Mouse (Mus musculus) liver, embryonic 12.5 days (tissue): Measurements from ENCODE around the gene Angel1. TPM values are rescaled to one million over a fixed set of nuclear protein-coding genes. Genes with fewer than 3 reads are reported as not detected.

Experiments
- ATAC-seq: fragments of 200-750 bp; cut with Nextera tagmentation; 2 replicates; pipeline ENCODE4 v1.8.0; 2017; ENCODE audit warnings: moderate number of reproducible peaks, mild to moderate bottlenecking, moderate library complexity
- H3K27ac ChIP-seq: fragments of 300-500 bp; sonication (generic); 2 replicates; pipeline ENCODE4 v1.5.1; 2016; ENCODE audit warnings: mild to moderate bottlenecking
- H3K27me3 ChIP-seq: fragments of 300-500 bp; sonication (generic); replicated peaks from 2 replicates; pipeline ENCODE4 v1.6.1; 2016; ENCODE audit warnings: mild to moderate bottlenecking, moderate library complexity
- H3K36me3 ChIP-seq: fragments of 300-500 bp; sonication (generic); 2 replicates; pipeline ENCODE4 v1.6.1; 2016; ENCODE audit warnings: mild to moderate bottlenecking, moderate library complexity
- H3K4me1 ChIP-seq: fragments of 300-500 bp; sonication (generic); 2 replicates; pipeline ENCODE4 v1.6.1; 2016
- H3K4me2 ChIP-seq: fragments of 300-500 bp; sonication (generic); 2 replicates; pipeline ENCODE4 v1.6.1; 2016; ENCODE audit warnings: mild to moderate bottlenecking, moderate library complexity
- H3K4me3 ChIP-seq: fragments of 300-500 bp; sonication (generic); 2 replicates; pipeline ENCODE4 v1.5.1; 2016; ENCODE audit warnings: mild to moderate bottlenecking, moderate library complexity
- H3K9ac ChIP-seq: fragments of 300-500 bp; sonication (generic); 2 replicates; pipeline ENCODE4 v1.6.1; 2016; ENCODE audit warnings: mild to moderate bottlenecking, moderate library complexity
- H3K9me3 ChIP-seq: fragments of 300-500 bp; sonication (generic); replicated peaks from 2 replicates; pipeline ENCODE4 v1.6.1; 2016; ENCODE audit warnings: mild to moderate bottlenecking, moderate library complexity
- WGBS: fragments of 180-500 bp; shearing (Covaris S2); methylation state at CpG from one replicate; pipeline ENCODE4 v1.1.7; 2016; ENCODE audit not compliant: insufficient replicate concordance; 5-methylcytosine and 5-hydroxymethylcytosine counted together
- polyA plus RNA-seq: library from polyadenylated mRNA; unstranded; fragments of >200 nt; fragmentation: Nextera tagmentation; extraction: Ambion mirVana; gene quantifications from 2 replicates; pipeline ENCODE4 v1.2.1, GENCODE M21; 2016

The Angel1 gene
- polyA plus RNA-seq, 1 experiment from 2014 or later = 2.3 TPM

DNA sequence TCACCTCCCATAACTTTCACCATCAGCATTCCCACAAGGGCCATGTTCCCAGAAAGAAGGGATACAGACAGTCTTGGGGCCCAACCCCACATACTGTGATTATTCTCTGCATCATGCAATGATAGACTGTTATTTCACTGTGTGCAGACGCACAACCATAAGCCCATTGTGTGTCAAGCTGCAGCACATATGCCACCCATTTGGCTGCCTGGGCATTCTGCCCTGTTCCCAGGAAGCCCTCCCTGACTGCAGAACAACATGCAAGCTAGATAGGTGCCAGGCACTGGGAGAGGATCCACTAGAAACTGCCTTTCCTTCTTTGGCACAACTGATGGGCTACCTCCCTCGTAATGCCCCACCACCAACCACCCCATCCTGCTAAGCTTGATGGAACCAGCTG is 57.9 kb downstream of the Angel1 start:
- Histone ChIP-seq H3K27me3 (no peaks in the 10 kb centered on the region), H3K4me1 (no peaks in the 10 kb centered on the region), H3K27ac (no peak overlapping the region), H3K36me3 (no peaks in the 10 kb centered on the region), H3K9me3 (no peaks in the 10 kb centered on the region), H3K4me2 (no peak overlapping the region), H3K4me3 (no peak overlapping the region), H3K9ac (no peak overlapping the region)
- whole genome bisulfite sequencing = 64% methylated on average over 2 of the region's 2 CpGs
- no peak for ATAC-seq

DNA sequence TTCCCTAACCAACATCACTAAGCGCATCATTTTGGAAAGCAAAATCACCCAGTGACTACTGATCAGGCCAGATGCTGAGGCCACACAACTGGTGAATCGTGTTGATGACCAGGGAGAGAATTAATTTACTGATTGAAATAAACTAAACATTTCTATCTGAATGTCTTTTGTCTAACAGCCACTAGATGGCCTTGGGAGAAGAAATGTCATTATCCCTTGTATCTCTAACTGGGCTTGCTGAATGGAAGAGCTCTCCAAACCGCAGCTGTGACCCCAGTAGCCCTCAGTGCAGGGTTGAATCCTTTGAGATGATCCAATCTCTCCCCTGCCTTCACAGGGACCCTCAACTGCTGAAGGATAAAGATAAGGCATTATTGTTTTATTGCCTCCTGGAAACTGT is 60.6 kb downstream of the Angel1 start:
- no peak overlapping the region for H3K4me3 ChIP-seq
- no peak for ATAC-seq
- H3K36me3 ChIP-seq = no peaks in the 10 kb centered on the region
- WGBS = 46% methylated on average over 3 of the region's 3 CpGs
- H3K4me1 ChIP-seq = no peaks in the 10 kb centered on the region
- no peak overlapping the region for H3K4me2 ChIP-seq
- no peak overlapping the region for H3K9ac ChIP-seq
- no peaks in the 10 kb centered on the region for H3K9me3 ChIP-seq
- 0 out of 2 replicates have a peak, but pooled peaks cover 3% of the 10 kb centered on the region for H3K27me3 ChIP-seq
- no peak overlapping the region for H3K27ac ChIP-seq

DNA sequence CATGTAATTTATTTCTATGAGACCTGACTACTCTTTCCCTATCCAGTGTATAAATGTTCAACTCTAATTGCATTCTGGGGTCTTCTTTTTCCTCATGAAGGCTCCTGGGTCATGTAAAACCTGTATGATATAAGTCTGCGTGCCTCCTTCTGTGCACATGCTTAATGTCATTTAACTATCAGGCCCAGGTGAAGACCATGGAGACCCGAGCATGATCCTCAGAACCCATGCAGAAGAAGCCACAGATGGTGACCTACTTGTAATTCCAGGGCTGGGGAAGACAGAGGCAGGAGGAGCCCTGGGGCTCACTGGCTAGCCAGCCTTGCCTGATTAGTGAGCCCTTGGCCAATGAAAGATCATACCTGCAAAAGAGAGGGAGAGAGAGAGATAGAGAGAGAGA is 65.8 kb downstream of the Angel1 start:
- Histone ChIP-seq H3K27ac (no peak overlapping the region), H3K9ac (no peak overlapping the region)
- 47% methylated on average over 2 of the region's 2 CpGs for WGBS

DNA sequence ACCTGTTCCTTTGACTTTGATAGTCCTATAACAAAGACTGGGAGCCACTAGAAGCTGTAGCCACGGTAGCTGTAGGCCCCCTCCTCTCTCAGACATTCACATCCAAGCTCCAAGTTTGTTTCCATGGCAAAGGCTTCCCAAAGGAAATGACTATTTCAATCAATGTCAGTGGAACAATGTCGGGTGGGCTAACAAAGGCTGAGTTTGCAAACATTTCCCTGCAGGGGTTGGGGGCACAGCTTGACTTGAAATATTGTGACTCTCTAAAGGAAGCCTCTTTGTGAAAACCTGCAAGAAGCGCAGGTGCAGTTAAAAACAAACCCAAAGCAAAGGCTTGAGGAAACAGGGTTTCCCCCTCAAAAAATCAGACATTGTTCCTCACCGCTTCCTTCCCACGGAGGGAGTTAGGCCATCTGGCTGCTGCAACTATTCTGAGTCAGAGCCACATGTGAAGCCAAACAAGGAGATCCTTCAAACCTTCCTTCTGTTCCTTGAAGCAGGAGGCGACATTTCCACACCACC is 66.8 kb downstream of the Angel1 start:
- H3K27me3 ChIP-seq = peaks cover 6% of the 10 kb centered on the region; the same call in 1 of the 2 replicates
- no peaks in the 10 kb centered on the region for H3K4me1 ChIP-seq
- no peak overlapping the region for H3K4me3 ChIP-seq
- no peak overlapping the region for H3K4me2 ChIP-seq
- ATAC-seq = no peak
- no peak overlapping the region for H3K9ac ChIP-seq
- H3K9me3 ChIP-seq = no peaks in the 10 kb centered on the region
- H3K36me3 ChIP-seq = no peaks in the 10 kb centered on the region
- 30% methylated on average over 6 of the region's 6 CpGs for WGBS
- H3K27ac ChIP-seq = no peak overlapping the region

More for the DNA sequence above, 65.8 kb downstream of the Angel1 start:
- Histone ChIP-seq H3K27me3 (peaks cover 6% of the 10 kb centered on the region; the same call in 1 of the 2 replicates), H3K9me3 (no peaks in the 10 kb centered on the region), H3K4me1 (no peaks in the 10 kb centered on the region), H3K4me3 (no peak overlapping the region), H3K36me3 (no peaks in the 10 kb centered on the region), H3K4me2 (no peak overlapping the region)
- ATAC-seq = no peak

DNA sequence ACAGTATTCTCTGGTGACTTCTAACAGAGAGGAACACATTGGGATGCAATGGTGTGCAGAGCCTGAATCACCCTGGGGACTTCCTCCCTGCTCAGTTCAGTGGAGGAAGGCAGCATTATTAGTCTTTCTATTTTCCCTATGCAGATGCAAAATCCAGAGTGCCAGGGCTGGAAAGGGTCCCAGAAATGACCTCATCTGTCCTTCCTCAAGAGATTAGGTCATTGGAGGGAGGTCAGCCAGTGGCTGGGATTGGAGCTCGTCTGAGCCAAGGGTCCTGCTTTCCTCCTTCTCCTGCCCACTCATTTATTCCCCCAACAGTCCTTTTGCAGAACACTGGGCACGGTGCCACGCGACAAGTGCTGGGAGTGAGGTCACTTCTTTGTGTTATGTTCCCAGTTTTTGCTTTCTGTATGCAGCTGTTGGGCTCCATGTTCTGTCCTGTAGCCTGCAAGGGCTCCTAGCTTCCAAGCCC is 73.7 kb downstream of the Angel1 start:
- WGBS = 55% methylated on average over 4 of the region's 4 CpGs
- no peak for ATAC-seq
- no peak overlapping the region for H3K9ac ChIP-seq

DNA sequence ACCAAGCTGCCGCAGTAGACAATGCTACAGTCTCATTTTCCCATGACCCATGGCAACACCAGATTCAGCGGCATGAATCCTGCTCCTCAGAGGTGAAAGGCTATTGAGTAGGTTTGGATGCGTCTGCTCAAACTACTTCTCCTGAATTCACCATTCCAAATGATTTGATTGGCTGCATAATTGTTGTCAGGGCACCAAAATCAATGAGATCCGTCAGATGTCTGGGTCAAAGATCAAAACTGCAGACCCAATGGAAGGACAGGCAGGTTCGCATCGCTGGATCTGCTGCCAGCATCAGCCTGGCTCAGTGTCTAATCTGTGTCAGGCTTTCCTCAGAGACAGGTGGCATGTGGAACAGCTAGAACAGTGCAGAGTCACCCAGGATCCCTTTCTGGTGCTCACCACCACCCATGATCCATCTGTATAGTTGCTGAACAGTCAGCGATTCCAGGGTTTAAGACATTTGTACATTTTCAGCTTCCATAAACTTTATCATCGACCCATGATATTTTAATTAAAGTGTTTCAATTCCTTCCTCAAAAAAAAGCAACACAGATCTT is 74.9 kb downstream of the Angel1 start:
- Histone ChIP-seq H3K27ac (no peak overlapping the region), H3K4me3 (no peak overlapping the region), H3K36me3 (no peaks in the 10 kb centered on the region), H3K9me3 (no peaks in the 10 kb centered on the region), H3K27me3 (no peaks in the 10 kb centered on the region), H3K9ac (no peak overlapping the region), H3K4me1 (no peaks in the 10 kb centered on the region), H3K4me2 (no peak overlapping the region)
- no peak for ATAC-seq
- 77% methylated on average over 8 of the region's 8 CpGs for WGBS

More for the DNA sequence above, 73.7 kb downstream of the Angel1 start:
- no peaks in the 10 kb centered on the region for H3K36me3 ChIP-seq
- H3K4me2 ChIP-seq = no peak overlapping the region
- no peak overlapping the region for H3K27ac ChIP-seq
- no peaks in the 10 kb centered on the region for H3K27me3 ChIP-seq
- no peaks in the 10 kb centered on the region for H3K9me3 ChIP-seq
- no peak overlapping the region for H3K4me3 ChIP-seq
- no peaks in the 10 kb centered on the region for H3K4me1 ChIP-seq

Other genes with a start within 250 kb of the Angel1 start
- gene Vash1, start 47.8 kb downstream of the Angel1 start, polyA plus RNA-seq = 2.3 and 2.7 TPM in 2 replicates
- gene Lrrc74a, start 7.9 kb upstream of the Angel1 start, polyA plus RNA-seq = not detected in 2 replicates
- gene Irf2bpl, start 158.3 kb upstream of the Angel1 start, polyA plus RNA-seq = 6.7 and 7.7 TPM in 2 replicates
- 18.0 and 19.2 TPM in 2 replicates for gene Cipc, start 220.6 kb upstream of the Angel1 start, polyA plus RNA-seq